Mouse (Mus musculus) stomach, postnatal 0 days (tissue): ENCODE measurements around the gene Htr6.

Source experiments
- CTCF ChIP-seq: IDR thresholded peaks from 2 replicates; pipeline ENCODE4 v1.5.1; 2016; ENCODE audit warnings: antibody characterized with exemption, low read depth, mild to moderate bottlenecking, moderate library complexity
- EP300 ChIP-seq: optimal IDR thresholded peaks from 2 replicates; pipeline ENCODE3; 2016; ENCODE audit warnings: antibody characterized with exemption

DNA sequence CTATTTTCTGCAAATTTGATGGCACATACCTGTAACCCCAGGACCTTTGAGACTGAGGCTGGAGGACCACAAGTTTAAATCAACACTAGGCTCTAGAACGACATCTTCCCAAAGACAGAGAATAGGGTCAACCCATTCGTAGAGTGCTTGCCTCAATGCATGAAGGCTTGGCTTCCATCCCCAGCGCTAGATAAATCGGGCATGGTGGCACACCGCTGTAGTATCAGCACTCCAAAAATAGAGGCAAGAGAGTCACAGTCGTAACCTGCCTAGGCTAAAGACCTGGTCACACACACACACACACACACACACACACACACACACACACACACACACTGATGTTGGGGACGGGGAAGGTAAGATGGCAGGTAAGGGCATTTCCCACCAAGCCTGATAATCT lies 4.9 kb upstream of the Htr6 start:
- no peak for TF ChIP-seq CTCF
- no peak for TF ChIP-seq EP300
